Mouse (Mus musculus): ENCODE results near the gene Mprip. TPM values are rescaled to one million over a fixed set of nuclear protein-coding genes. Genes with fewer than 3 reads are reported as not detected.

Mprip gene
- polyA plus RNA-seq, 1 experiment from 2014 or later = 80.4 TPM

DNA sequence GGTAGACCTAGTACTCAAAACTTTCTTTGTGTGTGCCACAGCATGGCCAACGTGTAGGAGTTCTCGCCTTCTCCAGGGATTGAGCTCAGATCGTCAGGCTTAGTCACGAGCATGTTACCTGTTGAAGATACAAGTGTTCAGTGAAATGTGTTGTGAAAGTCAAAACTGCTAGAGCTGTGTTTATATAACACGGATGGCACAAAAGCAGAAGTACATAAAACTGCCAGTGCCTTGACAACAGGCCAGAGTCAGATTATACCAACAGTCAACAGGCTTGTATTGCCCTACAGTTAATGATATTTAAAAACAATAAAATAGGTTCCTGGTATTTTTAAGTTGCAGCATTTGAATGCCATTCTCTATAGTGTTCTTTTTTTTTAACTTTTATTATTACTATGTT lies 84.7 kb downstream of the Mprip start:
- ATAC-seq (ENCODE audit: low read depth) = no peak
- no peaks in the 10 kb centered on the region for H3K27me3 ChIP-seq (replicated peaks; ENCODE audit: control insufficient read depth, insufficient read depth, low read length)
- H3K36me3 ChIP-seq (ENCODE audit: control insufficient read depth, insufficient read depth, low read length) = peaks cover 81% of the 10 kb centered on the region
- H3K4me3 ChIP-seq (ENCODE audit: low read depth, low read length) = no peak overlapping the region
- H3K9me3 ChIP-seq (ENCODE audit: control insufficient read depth, low read length) = no peaks in the 10 kb centered on the region
- H3K4me2 ChIP-seq (ENCODE audit: low read depth, low read length) = no peak overlapping the region
- H3K27ac ChIP-seq (replicated peaks; ENCODE audit: low read depth, low read length) = no peak overlapping the region
- no peak for DNase-seq (ENCODE audit: low spot score)
- H3K9ac ChIP-seq (ENCODE audit: low read depth, low read length) = no peak overlapping the region
- 93% methylated on average over 5 of the region's 5 CpGs for WGBS
- no peaks in the 10 kb centered on the region for H3K4me1 ChIP-seq (ENCODE audit: control insufficient read depth, insufficient read depth, low read length)

DNA sequence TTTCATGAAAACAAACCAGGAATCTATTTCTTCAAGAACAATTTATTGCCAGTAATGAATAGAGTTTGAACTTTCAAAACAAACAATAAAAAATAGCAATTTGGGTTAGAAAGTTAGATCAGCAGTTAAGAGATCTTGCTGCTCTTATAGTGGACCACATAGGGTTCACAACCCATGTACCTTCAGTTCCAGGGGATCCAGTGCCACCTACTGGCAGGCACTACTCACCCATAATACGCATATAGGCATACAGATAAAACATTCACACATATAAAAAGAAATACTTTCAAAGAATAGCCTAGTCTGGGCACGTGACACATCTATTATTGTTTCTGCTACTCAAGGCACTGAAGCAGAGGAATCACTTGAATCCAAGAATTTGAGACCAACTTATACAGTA lies 85.5 kb downstream of the Mprip start:
- WGBS = 88% methylated on average over 2 of the region's 2 CpGs
- ATAC-seq (ENCODE audit: low read depth) = no peak
- Histone ChIP-seq H3K27me3 (replicated peaks; ENCODE audit: control insufficient read depth, insufficient read depth, low read length) (no peaks in the 10 kb centered on the region), H3K27ac (replicated peaks; ENCODE audit: low read depth, low read length) (no peak overlapping the region), H3K4me3 (ENCODE audit: low read depth, low read length) (no peak overlapping the region), H3K9ac (ENCODE audit: low read depth, low read length) (no peak overlapping the region), H3K4me1 (ENCODE audit: control insufficient read depth, insufficient read depth, low read length) (no peaks in the 10 kb centered on the region), H3K4me2 (ENCODE audit: low read depth, low read length) (no peak overlapping the region), H3K9me3 (ENCODE audit: control insufficient read depth, low read length) (no peaks in the 10 kb centered on the region), H3K36me3 (ENCODE audit: control insufficient read depth, insufficient read depth, low read length) (peaks cover 78% of the 10 kb centered on the region)
- DNase-seq (ENCODE audit: low spot score) = peak; percentile 53

DNA sequence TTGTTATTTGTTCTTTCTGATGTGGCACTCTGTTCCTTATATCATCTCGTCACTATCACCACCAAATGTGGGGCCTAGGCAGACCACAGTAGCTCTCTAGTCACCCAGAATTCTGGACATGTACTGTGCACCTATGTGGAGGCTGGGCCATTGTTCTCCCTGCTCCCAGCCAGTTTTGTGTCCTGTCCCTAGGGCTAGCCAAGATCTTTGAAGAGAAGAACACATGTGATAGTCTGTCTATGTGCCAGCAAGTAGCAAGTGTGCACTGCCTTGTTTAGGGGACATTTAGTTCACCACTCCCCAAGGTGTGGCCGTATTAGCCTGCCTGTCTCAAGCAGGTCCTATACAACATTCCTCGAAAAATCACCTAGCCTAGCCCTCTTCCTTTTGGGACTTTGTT lies 87.9 kb downstream of the Mprip start:
- WGBS = 87% methylated on average over 3 of the region's 3 CpGs
- peaks cover 79% of the 10 kb centered on the region for H3K36me3 ChIP-seq (ENCODE audit: control insufficient read depth, insufficient read depth, low read length)
- H3K9ac ChIP-seq (ENCODE audit: low read depth, low read length) = no peak overlapping the region
- ATAC-seq (ENCODE audit: low read depth) (no peak), DNase-seq (ENCODE audit: low spot score) (no peak)
- no peak overlapping the region for H3K4me2 ChIP-seq (ENCODE audit: low read depth, low read length)
- H3K4me1 ChIP-seq (ENCODE audit: control insufficient read depth, insufficient read depth, low read length) = no peaks in the 10 kb centered on the region
- H3K4me3 ChIP-seq (ENCODE audit: low read depth, low read length) = no peak overlapping the region
- no peaks in the 10 kb centered on the region for H3K9me3 ChIP-seq (ENCODE audit: control insufficient read depth, low read length)
- no peaks in the 10 kb centered on the region for H3K27me3 ChIP-seq (replicated peaks; ENCODE audit: control insufficient read depth, insufficient read depth, low read length)
- no peak overlapping the region for H3K27ac ChIP-seq (replicated peaks; ENCODE audit: low read depth, low read length)

DNA sequence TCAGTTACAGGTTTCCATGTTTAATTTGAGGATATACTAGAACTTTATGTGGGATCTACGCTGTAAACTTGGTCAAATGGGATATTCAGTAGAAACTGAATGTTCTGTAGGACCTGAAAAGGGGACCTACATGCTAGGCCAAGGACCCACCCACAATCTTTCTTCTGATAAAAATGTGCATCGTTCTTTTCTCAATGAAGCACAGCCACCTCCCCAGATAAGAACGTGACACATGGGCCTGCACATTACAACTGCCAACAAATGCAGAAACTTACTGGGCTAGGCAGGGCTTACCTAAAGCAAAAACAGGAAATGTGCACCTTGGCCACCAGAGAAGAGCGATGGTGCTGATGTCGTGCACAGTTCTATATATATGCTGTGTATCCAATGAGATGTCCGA lies 93.4 kb downstream of the Mprip start:
- WGBS = 91% methylated on average over 6 of the region's 6 CpGs
- H3K9ac ChIP-seq (ENCODE audit: low read depth, low read length) = no peak overlapping the region
- DNase-seq (ENCODE audit: low spot score) = no peak
- no peak overlapping the region for H3K4me3 ChIP-seq (ENCODE audit: low read depth, low read length)
- no peak for ATAC-seq (ENCODE audit: low read depth)
- no peak overlapping the region for H3K27ac ChIP-seq (replicated peaks; ENCODE audit: low read depth, low read length)
- H3K27me3 ChIP-seq (replicated peaks; ENCODE audit: control insufficient read depth, insufficient read depth, low read length) = no peaks in the 10 kb centered on the region
- no peak overlapping the region for H3K4me2 ChIP-seq (ENCODE audit: low read depth, low read length)
- H3K36me3 ChIP-seq (ENCODE audit: control insufficient read depth, insufficient read depth, low read length) = peaks cover 92% of the 10 kb centered on the region
- H3K4me1 ChIP-seq (ENCODE audit: control insufficient read depth, insufficient read depth, low read length) = no peaks in the 10 kb centered on the region
- H3K9me3 ChIP-seq (ENCODE audit: control insufficient read depth, low read length) = no peaks in the 10 kb centered on the region

DNA sequence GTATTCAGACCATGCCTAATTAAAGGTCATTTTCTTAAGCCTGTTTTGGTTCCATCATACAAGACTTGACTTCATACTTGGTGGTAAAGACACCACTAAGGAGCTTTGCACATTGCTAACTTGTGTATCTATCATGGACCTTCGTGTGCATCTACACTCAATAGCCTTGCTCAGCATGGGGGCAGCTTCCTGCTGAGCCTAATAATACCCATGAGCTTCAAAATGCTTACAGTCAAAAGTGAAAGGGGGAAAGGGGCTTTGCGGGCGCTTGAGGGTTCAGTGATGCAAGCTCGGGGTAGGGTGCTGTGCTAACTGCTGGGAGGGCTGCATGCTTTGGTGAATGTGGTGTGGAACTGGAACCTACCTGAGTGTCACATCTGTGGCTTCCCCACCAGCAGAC lies 95.2 kb downstream of the Mprip start:
- DNase-seq (ENCODE audit: low spot score) (no peak), ATAC-seq (ENCODE audit: low read depth) (no peak)
- WGBS = 79% methylated on average over 4 of the region's 4 CpGs
- Histone ChIP-seq H3K36me3 (ENCODE audit: control insufficient read depth, insufficient read depth, low read length) (peaks cover 97% of the 10 kb centered on the region), H3K4me3 (ENCODE audit: low read depth, low read length) (no peak overlapping the region), H3K27ac (replicated peaks; ENCODE audit: low read depth, low read length) (no peak overlapping the region), H3K4me1 (ENCODE audit: control insufficient read depth, insufficient read depth, low read length) (no peaks in the 10 kb centered on the region), H3K9ac (ENCODE audit: low read depth, low read length) (no peak overlapping the region), H3K9me3 (ENCODE audit: control insufficient read depth, low read length) (no peaks in the 10 kb centered on the region), H3K27me3 (replicated peaks; ENCODE audit: control insufficient read depth, insufficient read depth, low read length) (no peaks in the 10 kb centered on the region), H3K4me2 (ENCODE audit: low read depth, low read length) (no peak overlapping the region)

DNA sequence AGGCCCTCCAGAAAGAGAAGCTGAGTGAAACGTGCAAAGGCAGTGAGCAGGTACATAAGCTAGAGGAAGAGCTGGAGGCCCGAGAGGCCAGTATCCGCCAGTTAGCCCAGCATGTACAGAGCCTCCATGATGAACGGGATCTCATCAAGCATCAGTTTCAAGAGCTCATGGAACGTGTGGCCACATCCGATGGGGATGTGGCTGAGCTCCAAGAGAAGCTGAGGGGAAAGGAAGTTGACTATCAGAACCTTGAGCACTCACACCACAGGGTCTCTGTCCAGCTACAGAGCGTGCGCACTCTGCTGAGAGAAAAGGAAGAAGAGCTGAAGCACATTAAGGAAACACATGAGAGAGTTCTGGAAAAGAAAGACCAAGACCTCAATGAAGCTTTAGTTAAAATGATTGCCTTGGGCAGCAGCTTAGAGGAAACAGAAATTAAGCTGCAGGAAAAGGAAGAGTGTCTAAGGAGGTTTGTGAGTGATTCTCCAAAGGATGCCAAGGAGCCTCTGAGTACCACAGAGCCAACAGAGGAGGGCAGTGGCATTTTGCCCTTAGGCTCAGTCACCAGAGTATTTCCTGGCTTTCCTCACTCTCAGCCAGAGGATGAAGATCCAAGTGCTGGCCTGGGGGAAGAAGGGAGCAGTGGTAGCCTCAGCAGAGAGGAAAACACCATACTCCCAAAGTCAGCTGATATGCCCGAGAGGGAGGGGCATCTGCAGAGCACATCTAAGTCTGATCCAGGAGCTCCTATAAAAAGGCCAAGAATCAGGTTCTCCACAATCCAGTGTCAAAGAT lies 97.3 kb downstream of the Mprip start:
- H3K9me3 ChIP-seq (ENCODE audit: control insufficient read depth, low read length) = no peaks in the 10 kb centered on the region
- no peaks in the 10 kb centered on the region for H3K27me3 ChIP-seq (replicated peaks; ENCODE audit: control insufficient read depth, insufficient read depth, low read length)
- no peak overlapping the region for H3K4me2 ChIP-seq (ENCODE audit: low read depth, low read length)
- ATAC-seq (ENCODE audit: low read depth) (no peak), DNase-seq (ENCODE audit: low spot score) (no peak)
- H3K36me3 ChIP-seq (ENCODE audit: control insufficient read depth, insufficient read depth, low read length) = peaks cover 92% of the 10 kb centered on the region
- H3K9ac ChIP-seq (ENCODE audit: low read depth, low read length) = 0 out of 2 replicates have a peak overlapping the region, but pooled peaks have one; percentile 25
- H3K4me3 ChIP-seq (ENCODE audit: low read depth, low read length) = no peak overlapping the region
- no peaks in the 10 kb centered on the region for H3K4me1 ChIP-seq (ENCODE audit: control insufficient read depth, insufficient read depth, low read length)
- WGBS = 93% methylated on average over 9 of the region's 9 CpGs
- H3K27ac ChIP-seq (replicated peaks; ENCODE audit: low read depth, low read length) = no peak overlapping the region

DNA sequence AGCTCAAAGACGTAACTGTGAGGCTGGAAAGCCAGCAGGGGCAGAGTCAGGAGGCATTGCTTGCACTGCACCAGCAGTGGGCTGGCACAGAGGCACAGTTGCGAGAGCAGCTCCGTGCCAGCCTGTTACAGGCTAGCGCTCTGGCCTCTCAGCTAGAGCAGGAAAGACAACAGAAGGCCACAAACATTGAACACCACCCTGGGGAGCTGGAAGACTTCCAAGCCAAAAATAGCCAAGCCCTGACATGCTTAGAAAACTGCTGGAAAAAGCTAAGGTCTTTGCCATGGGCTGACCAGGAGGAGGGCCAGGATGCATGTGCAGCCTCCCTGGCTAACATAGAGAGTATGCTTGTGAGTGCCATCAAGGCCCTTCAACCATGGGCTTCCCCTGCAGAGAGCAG lies 98.1 kb downstream of the Mprip start:
- no peak overlapping the region for H3K4me3 ChIP-seq (ENCODE audit: low read depth, low read length)
- no peak overlapping the region for H3K27ac ChIP-seq (replicated peaks; ENCODE audit: low read depth, low read length)
- no peaks in the 10 kb centered on the region for H3K9me3 ChIP-seq (ENCODE audit: control insufficient read depth, low read length)
- ATAC-seq (ENCODE audit: low read depth) (peak; percentile 53), DNase-seq (ENCODE audit: low spot score) (peak; percentile 17)
- H3K4me1 ChIP-seq (ENCODE audit: control insufficient read depth, insufficient read depth, low read length) = no peaks in the 10 kb centered on the region
- peaks cover 92% of the 10 kb centered on the region for H3K36me3 ChIP-seq (ENCODE audit: control insufficient read depth, insufficient read depth, low read length)
- H3K27me3 ChIP-seq (replicated peaks; ENCODE audit: control insufficient read depth, insufficient read depth, low read length) = no peaks in the 10 kb centered on the region
- 91% methylated on average over 4 of the region's 4 CpGs for WGBS
- no peak overlapping the region for H3K4me2 ChIP-seq (ENCODE audit: low read depth, low read length)
- no peak overlapping the region for H3K9ac ChIP-seq (ENCODE audit: low read depth, low read length)

DNA sequence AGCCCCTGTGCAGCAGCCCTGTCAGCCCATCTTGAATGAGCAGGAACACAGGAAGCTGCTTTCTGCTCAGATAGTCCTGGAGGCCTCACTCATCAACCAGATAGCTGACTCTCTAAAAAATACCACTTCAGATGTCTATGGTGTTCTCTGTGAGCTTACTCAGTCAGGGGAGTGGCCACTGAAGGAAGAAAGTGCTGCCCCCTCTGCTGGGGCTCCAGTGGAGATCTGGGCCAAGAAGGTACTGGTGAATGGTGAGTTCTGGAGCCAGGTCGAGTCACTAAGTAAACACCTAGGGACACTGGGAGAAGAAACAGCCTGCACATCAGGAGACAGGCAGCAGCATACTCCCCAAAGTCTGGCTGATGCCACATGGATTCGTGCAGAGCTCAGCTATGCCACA lies 98.5 kb downstream of the Mprip start:
- ATAC-seq (ENCODE audit: low read depth) (0 out of 2 replicates have a peak, but pooled peaks have one; percentile 9), DNase-seq (ENCODE audit: low spot score) (no peak)
- Histone ChIP-seq H3K9ac (ENCODE audit: low read depth, low read length) (no peak overlapping the region), H3K4me1 (ENCODE audit: control insufficient read depth, insufficient read depth, low read length) (no peaks in the 10 kb centered on the region), H3K4me2 (ENCODE audit: low read depth, low read length) (no peak overlapping the region), H3K9me3 (ENCODE audit: control insufficient read depth, low read length) (no peaks in the 10 kb centered on the region), H3K4me3 (ENCODE audit: low read depth, low read length) (no peak overlapping the region), H3K27ac (replicated peaks; ENCODE audit: low read depth, low read length) (no peak overlapping the region), H3K27me3 (replicated peaks; ENCODE audit: control insufficient read depth, insufficient read depth, low read length) (no peaks in the 10 kb centered on the region), H3K36me3 (ENCODE audit: control insufficient read depth, insufficient read depth, low read length) (peaks cover 93% of the 10 kb centered on the region)
- WGBS = 76% methylated on average over 2 of the region's 2 CpGs

DNA sequence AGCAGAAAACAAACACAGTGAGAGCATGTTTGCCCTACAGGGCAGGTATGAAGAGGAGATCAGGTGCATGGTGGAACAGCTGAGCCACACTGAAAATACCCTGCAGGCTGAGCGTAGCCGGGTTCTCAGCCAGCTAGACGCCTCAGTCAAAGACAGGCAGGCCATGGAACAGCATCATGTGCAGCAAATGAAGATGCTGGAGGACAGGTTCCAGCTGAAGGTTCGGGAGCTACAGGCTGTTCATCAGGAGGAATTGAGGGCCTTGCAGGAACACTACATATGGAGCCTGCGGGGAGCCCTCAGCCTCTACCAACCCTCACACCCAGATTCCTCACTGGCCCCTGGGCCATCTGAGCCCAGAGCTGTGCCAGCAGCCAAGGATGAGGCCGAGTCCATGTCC lies 99.7 kb downstream of the Mprip start:
- 97% methylated on average over 6 of the region's 6 CpGs for WGBS
- H3K36me3 ChIP-seq (ENCODE audit: control insufficient read depth, insufficient read depth, low read length) = peaks cover 93% of the 10 kb centered on the region

More for the DNA sequence above, 99.7 kb downstream of the Mprip start:
- Histone ChIP-seq H3K27ac (replicated peaks; ENCODE audit: low read depth, low read length) (no peak overlapping the region), H3K9ac (ENCODE audit: low read depth, low read length) (no peak overlapping the region), H3K9me3 (ENCODE audit: control insufficient read depth, low read length) (no peaks in the 10 kb centered on the region), H3K4me1 (ENCODE audit: control insufficient read depth, insufficient read depth, low read length) (no peaks in the 10 kb centered on the region), H3K4me3 (ENCODE audit: low read depth, low read length) (no peak overlapping the region), H3K27me3 (replicated peaks; ENCODE audit: control insufficient read depth, insufficient read depth, low read length) (no peaks in the 10 kb centered on the region), H3K4me2 (ENCODE audit: low read depth, low read length) (no peak overlapping the region)
- ATAC-seq (ENCODE audit: low read depth) (no peak), DNase-seq (ENCODE audit: low spot score) (no peak)
